Mouse (Mus musculus) neural tube, embryonic 12.5 days (tissue): ENCODE results near the gene Map3k5. TPM values are rescaled to one million over a fixed set of nuclear protein-coding genes. Genes with fewer than 3 reads are reported as not detected.

Experiments
- ATAC-seq: fragments of 200-750 bp; cut with Nextera tagmentation; 2 replicates; pipeline ENCODE4 v1.8.0; 2017; ENCODE audit warnings: low read depth, mild to moderate bottlenecking, moderate TSS enrichment, moderate library complexity; ENCODE audit not compliant: low FRiP score
- H3K27ac ChIP-seq: fragments of 300-500 bp; sonication (generic); 2 replicates; pipeline ENCODE4 v1.5.1; 2016
- H3K27me3 ChIP-seq: fragments of 300-500 bp; sonication (generic); replicated peaks from 2 replicates; pipeline ENCODE4 v1.6.1; 2016; ENCODE audit warnings: mild to moderate bottlenecking
- H3K36me3 ChIP-seq: fragments of 300-500 bp; sonication (generic); 2 replicates; pipeline ENCODE4 v1.6.1; 2016; ENCODE audit warnings: mild to moderate bottlenecking
- H3K4me1 ChIP-seq: fragments of 300-500 bp; sonication (generic); 2 replicates; pipeline ENCODE4 v1.6.1; 2016
- H3K4me2 ChIP-seq: fragments of 300-500 bp; sonication (generic); replicated peaks from 2 replicates; pipeline ENCODE4 v1.6.1; 2016; ENCODE audit warnings: mild to moderate bottlenecking
- H3K4me3 ChIP-seq: fragments of 300-500 bp; sonication (generic); 2 replicates; pipeline ENCODE4 v1.5.1; 2016
- H3K9ac ChIP-seq: fragments of 300-500 bp; sonication (generic); 2 replicates; pipeline ENCODE4 v1.6.1; 2016; ENCODE audit warnings: mild to moderate bottlenecking
- H3K9me3 ChIP-seq: fragments of 300-500 bp; sonication (generic); 2 replicates; pipeline ENCODE4 v1.6.1; 2016; ENCODE audit warnings: mild to moderate bottlenecking
- whole genome bisulfite sequencing: fragments of 180-500 bp; shearing (Covaris S2); methylation state at CpG from one replicate; pipeline ENCODE4 v1.1.7; 2016; 5-methylcytosine and 5-hydroxymethylcytosine counted together
- polyA plus RNA-seq: library from polyadenylated mRNA; unstranded; fragments of >200 nt; fragmentation: Nextera tagmentation; extraction: Ambion mirVana; gene quantifications from 2 replicates; pipeline ENCODE4 v1.2.1, GENCODE M21; 2016

Map3k5 gene
- 1.1 and 1.2 TPM in 2 replicates for polyA plus RNA-seq

GRCm38 (mm10) chr10:19934384-19935294, at the start of gene Map3k5:
Gene Map3k5 (plus strand): TSS chr10:19934472.
- WGBS: under 1% methylated on average over 86 of the region's 95 CpGs

GRCm38 (mm10) chr10:19886249-19886648, 48.0 kb upstream of the Map3k5 start:
- Histone ChIP-seq H3K36me3 (no peaks in the 10 kb centered on the region), H3K27me3 (no peaks in the 10 kb centered on the region), H3K9ac (no peak overlapping the region), H3K4me2 (no peak overlapping the region), H3K4me1 (no peaks in the 10 kb centered on the region), H3K27ac (no peak overlapping the region), H3K9me3 (no peaks in the 10 kb centered on the region), H3K4me3 (no peak overlapping the region)
- no peak for ATAC-seq
- WGBS: 95% methylated on average over 3 of the region's 3 CpGs

More at GRCm38 (mm10) chr10:19934384-19935294, at the start of gene Map3k5:
- no peaks in the 10 kb centered on the region for H3K36me3 ChIP-seq
- H3K27me3 ChIP-seq: peaks cover 34% of the 10 kb centered on the region
- ATAC-seq: peak; percentile 71
- H3K4me3 ChIP-seq: peak within 1 kb of the TSS; percentile 77
- no peaks in the 10 kb centered on the region for H3K9me3 ChIP-seq
- 0 out of 2 replicates have a peak within 1 kb of the TSS, but pooled peaks have one; percentile 12 for H3K27ac ChIP-seq
- H3K4me2 ChIP-seq: peak within 1 kb of the TSS; percentile 96
- H3K9ac ChIP-seq: peak within 1 kb of the TSS; percentile 68
- H3K4me1 ChIP-seq: peaks cover 15% of the 10 kb centered on the region

GRCm38 (mm10) chr10:19889908-19890307, 44.4 kb upstream of the Map3k5 start:
- H3K4me1 ChIP-seq: no peaks in the 10 kb centered on the region
- no peaks in the 10 kb centered on the region for H3K27me3 ChIP-seq
- H3K27ac ChIP-seq: no peak overlapping the region
- ATAC-seq: no peak
- H3K4me2 ChIP-seq: no peak overlapping the region
- 86% methylated on average over 3 of the region's 3 CpGs for WGBS
- no peak overlapping the region for H3K4me3 ChIP-seq
- no peaks in the 10 kb centered on the region for H3K36me3 ChIP-seq
- H3K9me3 ChIP-seq: no peaks in the 10 kb centered on the region
- no peak overlapping the region for H3K9ac ChIP-seq

- 46% methylated on average over 3 of the region's 3 CpGs for WGBS
- Histone ChIP-seq H3K4me3 (no peak overlapping the region), H3K4me2 (no peak overlapping the region), H3K27ac (no peak overlapping the region), H3K27me3 (no peaks in the 10 kb centered on the region), H3K4me1 (no peaks in the 10 kb centered on the region), H3K9ac (no peak overlapping the region), H3K9me3 (no peaks in the 10 kb centered on the region), H3K36me3 (no peaks in the 10 kb centered on the region)
- ATAC-seq: no peak
These were observed 42.6 kb upstream of the Map3k5 start for GRCm38 (mm10) chr10:19891686-19892085.

GRCm38 (mm10) chr10:19893146-19893545, 41.1 kb upstream of the Map3k5 start:
- WGBS: 76% methylated on average over 6 of the region's 6 CpGs

GRCm38 (mm10) chr10:19893976-19894375, 40.3 kb upstream of the Map3k5 start:
- Histone ChIP-seq H3K36me3 (peaks cover 3% of the 10 kb centered on the region; the same call in 1 of the 2 replicates), H3K4me2 (no peak overlapping the region), H3K4me1 (no peaks in the 10 kb centered on the region), H3K4me3 (no peak overlapping the region), H3K27ac (no peak overlapping the region), H3K9ac (no peak overlapping the region), H3K9me3 (no peaks in the 10 kb centered on the region), H3K27me3 (no peaks in the 10 kb centered on the region)
- WGBS: 16% methylated on average over 4 of the region's 4 CpGs
- no peak for ATAC-seq

More at GRCm38 (mm10) chr10:19893146-19893545, 41.1 kb upstream of the Map3k5 start:
- no peak overlapping the region for H3K27ac ChIP-seq
- H3K4me3 ChIP-seq: no peak overlapping the region
- no peaks in the 10 kb centered on the region for H3K9me3 ChIP-seq
- H3K27me3 ChIP-seq: no peaks in the 10 kb centered on the region
- H3K4me2 ChIP-seq: no peak overlapping the region
- H3K36me3 ChIP-seq: peaks cover under 1% of the 10 kb centered on the region; the same call in 1 of the 2 replicates
- no peak overlapping the region for H3K9ac ChIP-seq
- no peak for ATAC-seq
- no peaks in the 10 kb centered on the region for H3K4me1 ChIP-seq

GRCm38 (mm10) chr10:19900191-19900590, 34.1 kb upstream of the Map3k5 start:
- 66% methylated on average over 2 of the region's 2 CpGs for WGBS
- Histone ChIP-seq H3K27ac (no peak overlapping the region), H3K4me1 (no peaks in the 10 kb centered on the region), H3K4me3 (no peak overlapping the region), H3K27me3 (no peaks in the 10 kb centered on the region), H3K36me3 (peaks cover 3% of the 10 kb centered on the region; the same call in 1 of the 2 replicates), H3K9ac (no peak overlapping the region), H3K9me3 (no peaks in the 10 kb centered on the region), H3K4me2 (no peak overlapping the region)
- ATAC-seq: no peak

- Histone ChIP-seq H3K4me3 (no peak overlapping the region), H3K9me3 (no peaks in the 10 kb centered on the region), H3K27me3 (no peaks in the 10 kb centered on the region), H3K9ac (no peak overlapping the region), H3K27ac (no peak overlapping the region), H3K4me2 (no peak overlapping the region), H3K36me3 (peaks cover 3% of the 10 kb centered on the region; the same call in 1 of the 2 replicates), H3K4me1 (no peaks in the 10 kb centered on the region)
- 88% methylated on average over 7 of the region's 7 CpGs for WGBS
- ATAC-seq: no peak
These were observed 32.3 kb upstream of the Map3k5 start for GRCm38 (mm10) chr10:19901992-19902391.

GRCm38 (mm10) chr10:19904077-19904820, 30.0 kb upstream of the Map3k5 start:
- WGBS: 87% methylated on average over 13 of the region's 13 CpGs
- Histone ChIP-seq H3K4me2 (no peak overlapping the region), H3K27ac (no peak overlapping the region), H3K4me1 (no peaks in the 10 kb centered on the region), H3K9me3 (no peaks in the 10 kb centered on the region), H3K36me3 (no peaks in the 10 kb centered on the region), H3K9ac (no peak overlapping the region), H3K27me3 (no peaks in the 10 kb centered on the region), H3K4me3 (no peak overlapping the region)
- ATAC-seq: no peak

- Histone ChIP-seq H3K4me3 (peak within 1 kb of the TSS; percentile 76), H3K36me3 (no peaks in the 10 kb centered on the region), H3K27me3 (no peaks in the 10 kb centered on the region), H3K27ac (peak within 1 kb of the TSS; percentile 91; the same call in 1 of the 2 replicates), H3K9me3 (no peaks in the 10 kb centered on the region), H3K4me1 (no peaks in the 10 kb centered on the region), H3K4me2 (peak within 1 kb of the TSS; percentile 31), H3K9ac (peak within 1 kb of the TSS; percentile 83)
- WGBS: under 1% methylated on average over 60 of the region's 60 CpGs
- peak; percentile 99 for ATAC-seq
These were observed 26.9 kb upstream of the Map3k5 start, which contains the start of gene Pex7 for GRCm38 (mm10) chr10:19907246-19907804. Gene Pex7 (minus strand): TSS chr10:19907689.

- no peaks in the 10 kb centered on the region for H3K9me3 ChIP-seq
- no peaks in the 10 kb centered on the region for H3K27me3 ChIP-seq
- H3K4me3 ChIP-seq: no peak overlapping the region
- no peak overlapping the region for H3K4me2 ChIP-seq
- H3K9ac ChIP-seq: no peak overlapping the region
- H3K27ac ChIP-seq: no peak overlapping the region
- no peak for ATAC-seq
- no peaks in the 10 kb centered on the region for H3K4me1 ChIP-seq
- no peaks in the 10 kb centered on the region for H3K36me3 ChIP-seq
- WGBS: 79% methylated on average over 2 of the region's 2 CpGs
These were observed 26.2 kb upstream of the Map3k5 start for GRCm38 (mm10) chr10:19908076-19908475.

GRCm38 (mm10) chr10:19910516-19910915, 23.8 kb upstream of the Map3k5 start:
- no peak for ATAC-seq
- Histone ChIP-seq H3K9ac (no peak overlapping the region), H3K27ac (no peak overlapping the region), H3K4me2 (no peak overlapping the region), H3K4me3 (no peak overlapping the region), H3K27me3 (no peaks in the 10 kb centered on the region), H3K9me3 (no peaks in the 10 kb centered on the region), H3K4me1 (no peaks in the 10 kb centered on the region), H3K36me3 (no peaks in the 10 kb centered on the region)
- 89% methylated on average over 2 of the region's 2 CpGs for WGBS
